Mouse (Mus musculus) stomach, postnatal 0 days (tissue): ENCODE results near the gene Dusp7. TPM values are rescaled to one million over a fixed set of nuclear protein-coding genes. Genes with fewer than 3 reads are reported as not detected.
A peak's percentile ranks its signal among the peaks of the same experiment; 100 is the strongest.

ENCODE experiments used
- ATAC-seq: fragments of 200-750 bp; cut with Nextera tagmentation; 2 replicates; pipeline ENCODE4 v1.8.0; 2017; ENCODE audit not compliant: low FRiP score, low TSS enrichment
- DNase-seq: peaks from one replicate; pipeline ENCODE4 v3.0.0-alpha.2; 2016; ENCODE audit warnings: low spot score
- H3K27ac ChIP-seq: fragments of 300-500 bp; sonication (generic); replicated peaks from 2 replicates; pipeline ENCODE4 v1.5.1; 2014; ENCODE audit warnings: mild to moderate bottlenecking, control low read depth
- H3K27me3 ChIP-seq: fragments of 300-500 bp; sonication (generic); 2 replicates; pipeline ENCODE4 v1.6.1; 2014; ENCODE audit warnings: low read length; ENCODE audit not compliant: control insufficient read depth, insufficient read depth
- H3K36me3 ChIP-seq: fragments of 300-500 bp; sonication (generic); 2 replicates; pipeline ENCODE4 v1.6.1; 2014; ENCODE audit warnings: low read length, mixed read lengths; ENCODE audit not compliant: control insufficient read depth, insufficient read depth
- H3K4me1 ChIP-seq: fragments of 300-500 bp; sonication (generic); replicated peaks from 2 replicates; pipeline ENCODE4 v1.6.1; 2014; ENCODE audit warnings: antibody characterized with exemption; ENCODE audit not compliant: control insufficient read depth, insufficient read depth
- H3K4me2 ChIP-seq: fragments of 300-500 bp; sonication (generic); replicated peaks from 2 replicates; pipeline ENCODE4 v1.6.1; 2014; ENCODE audit warnings: low read depth, mild to moderate bottlenecking, control low read depth, moderate library complexity
- H3K4me3 ChIP-seq: fragments of 300-500 bp; sonication (generic); 2 replicates; pipeline ENCODE4 v1.5.1; 2014; ENCODE audit warnings: low read depth, low read length, control low read depth
- H3K9ac ChIP-seq: fragments of 300-500 bp; sonication (generic); 2 replicates; pipeline ENCODE4 v1.6.1; 2014; ENCODE audit warnings: mild to moderate bottlenecking, low read length, control low read depth, mixed read lengths
- H3K9me3 ChIP-seq: fragments of 300-500 bp; sonication (generic); 2 replicates; pipeline ENCODE4 v1.6.1; 2016; ENCODE audit warnings: low read length; ENCODE audit not compliant: control insufficient read depth
- CTCF ChIP-seq: IDR thresholded peaks from 2 replicates; pipeline ENCODE4 v1.5.1; 2016; ENCODE audit warnings: antibody characterized with exemption, low read depth, mild to moderate bottlenecking, moderate library complexity
- EP300 ChIP-seq: optimal IDR thresholded peaks from 2 replicates; pipeline ENCODE3; 2016; ENCODE audit warnings: antibody characterized with exemption
- WGBS: fragments of 180-500 bp; shearing (Covaris S2); extraction: QIAGEN DNeasy Blood & Tissue Kit; methylation state at CpG from one replicate; pipeline ENCODE4 v1.1.7; 2014; 5-methylcytosine and 5-hydroxymethylcytosine counted together
- polyA plus RNA-seq: library from polyadenylated mRNA; unstranded; fragments of >200 nt; fragmentation: Nextera tagmentation; extraction: Ambion mirVana; gene quantifications from 2 replicates; pipeline ENCODE4 v1.2.1, GENCODE M21; 2015

The Dusp7 gene
- polyA plus RNA-seq, 1 experiment from 2014 or later: 12.7 TPM

DNA sequence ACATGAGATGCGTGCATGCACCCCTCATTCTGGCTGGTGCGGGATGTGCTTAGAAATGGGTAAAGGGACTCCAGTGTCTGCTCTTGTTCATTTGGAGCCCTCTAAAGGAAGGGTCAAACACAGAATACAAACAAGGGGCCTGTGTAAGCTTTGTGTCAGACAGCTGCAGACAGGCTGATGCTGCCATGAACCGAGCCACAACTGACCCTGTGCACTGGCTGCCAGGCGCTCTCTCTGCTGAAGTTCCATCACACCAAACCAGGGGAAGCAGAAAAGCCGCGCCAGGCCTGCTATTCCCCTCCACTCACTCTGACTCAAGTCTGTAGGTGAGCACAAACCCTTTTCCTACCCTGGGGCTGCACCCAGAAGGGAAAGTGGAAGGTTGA, 29.3 kb upstream of the Dusp7 start:
- no peak overlapping the region for H3K4me3 ChIP-seq
- H3K27me3 ChIP-seq: no peaks in the 10 kb centered on the region
- peaks cover 8% of the 10 kb centered on the region; the same call in 1 of the 2 replicates for H3K4me1 ChIP-seq
- DNase-seq: no peak
- no peak overlapping the region for H3K27ac ChIP-seq
- no peak for ATAC-seq
- 63% methylated on average over 6 of the region's 6 CpGs for WGBS
- H3K36me3 ChIP-seq: no peaks in the 10 kb centered on the region
- H3K9ac ChIP-seq: no peak overlapping the region
- no peak overlapping the region for H3K4me2 ChIP-seq
- TF ChIP-seq CTCF: no peak
- no peak for TF ChIP-seq EP300
- no peaks in the 10 kb centered on the region for H3K9me3 ChIP-seq

DNA sequence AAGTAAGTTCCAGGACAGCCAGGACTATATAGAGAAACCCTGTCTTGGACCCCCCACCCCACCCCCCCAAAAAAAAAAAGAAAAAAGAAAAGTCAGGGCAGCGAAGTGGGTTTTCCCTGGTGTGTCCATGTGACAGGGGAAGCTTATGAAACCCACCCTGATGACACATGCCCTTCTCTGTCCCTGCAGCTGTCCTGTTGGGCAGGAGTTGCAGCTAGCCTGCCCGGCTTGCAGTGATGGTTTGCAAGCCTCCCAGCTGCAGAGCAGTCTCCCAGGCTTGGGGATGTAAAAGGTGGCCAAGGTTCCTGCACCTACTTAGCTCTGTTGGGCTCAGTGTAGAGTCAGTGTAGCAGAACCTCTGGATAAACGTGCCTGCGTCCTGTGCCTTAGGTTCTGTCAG, 28.7 kb upstream of the Dusp7 start:
- ATAC-seq (no peak), DNase-seq (no peak)
- H3K9ac ChIP-seq: no peak overlapping the region
- WGBS: 86% methylated on average over 4 of the region's 4 CpGs
- peaks cover 11% of the 10 kb centered on the region for H3K4me1 ChIP-seq
- H3K36me3 ChIP-seq: no peaks in the 10 kb centered on the region
- H3K4me2 ChIP-seq: no peak overlapping the region
- no peak overlapping the region for H3K27ac ChIP-seq
- H3K27me3 ChIP-seq: no peaks in the 10 kb centered on the region
- H3K4me3 ChIP-seq: no peak overlapping the region
- TF ChIP-seq CTCF (no peak), EP300 (no peak)
- H3K9me3 ChIP-seq: no peaks in the 10 kb centered on the region

DNA sequence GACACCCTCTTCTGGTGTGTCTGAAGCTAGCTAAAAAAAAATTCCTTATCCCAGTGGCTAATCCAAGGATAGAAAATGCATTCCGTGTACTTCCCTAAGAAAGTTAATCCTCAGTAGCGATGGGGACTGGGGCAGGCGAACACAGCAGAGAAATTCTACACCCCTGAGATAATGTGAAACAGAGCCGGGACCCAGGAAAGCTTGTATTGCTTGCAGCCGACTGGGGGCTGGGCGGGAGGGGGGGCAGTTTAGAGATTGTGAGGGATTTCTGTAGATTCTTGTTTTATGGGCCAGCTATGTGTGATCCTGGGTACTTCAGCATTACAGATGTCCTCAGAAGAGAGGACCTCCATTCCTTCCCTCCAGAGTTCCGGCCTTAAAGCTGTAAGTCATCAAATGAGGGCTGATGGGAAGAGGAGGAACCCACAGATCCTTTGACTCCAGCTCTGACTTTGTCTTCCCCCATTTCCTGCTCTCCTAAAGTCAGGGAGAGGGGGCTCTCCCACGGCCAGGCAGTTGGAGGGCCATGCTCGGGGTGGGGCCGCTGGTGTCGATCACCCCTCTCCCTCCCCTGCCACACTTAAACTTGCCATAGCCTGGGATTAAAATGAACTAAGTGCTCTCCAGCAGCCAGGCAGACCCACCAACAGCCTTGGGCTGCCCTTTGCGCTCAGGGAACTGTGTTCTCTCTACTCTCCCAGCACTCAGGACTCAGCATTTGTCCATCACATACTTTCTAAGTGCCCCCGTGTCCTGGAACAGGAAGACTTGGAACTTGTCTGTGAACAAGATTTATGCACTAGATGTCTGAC, 27.7 kb upstream of the Dusp7 start:
- Histone ChIP-seq H3K4me3 (no peak overlapping the region), H3K4me2 (no peak overlapping the region), H3K9me3 (no peaks in the 10 kb centered on the region), H3K27ac (peak overlapping the region; percentile 5), H3K36me3 (no peaks in the 10 kb centered on the region), H3K9ac (no peak overlapping the region), H3K4me1 (peaks cover 18% of the 10 kb centered on the region), H3K27me3 (no peaks in the 10 kb centered on the region)
- no peak for TF ChIP-seq CTCF
- no peak for TF ChIP-seq EP300
- DNase-seq (no peak), ATAC-seq (no peak)
- 53% methylated on average over 13 of the region's 13 CpGs for WGBS

DNA sequence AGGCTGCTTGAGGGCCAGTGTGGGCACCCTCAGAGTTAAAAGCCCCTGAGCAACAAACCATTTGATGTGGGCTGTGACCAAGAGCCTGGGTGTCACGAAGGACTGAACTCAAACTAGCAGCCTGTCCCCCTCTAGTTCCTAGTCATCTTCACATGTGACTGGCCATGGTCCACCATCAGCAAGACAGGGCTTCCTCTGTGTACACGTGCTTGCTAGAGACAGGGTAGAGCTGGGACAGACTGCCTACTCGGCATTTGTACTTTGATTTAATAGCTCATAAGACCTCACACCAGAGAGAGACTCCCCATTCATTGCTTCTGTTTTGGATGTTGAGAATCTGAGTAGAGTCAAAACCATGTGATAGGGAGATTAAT, 27.1 kb upstream of the Dusp7 start:
- H3K36me3 ChIP-seq: no peaks in the 10 kb centered on the region
- TF ChIP-seq CTCF (no peak), EP300 (no peak)
- WGBS: 45% methylated on average over 3 of the region's 3 CpGs
- no peak for ATAC-seq
- no peak for DNase-seq
- H3K4me2 ChIP-seq: no peak overlapping the region
- no peaks in the 10 kb centered on the region for H3K9me3 ChIP-seq
- H3K27ac ChIP-seq: peak overlapping the region; percentile 5; the same call in 1 of the 2 replicates
- H3K27me3 ChIP-seq: no peaks in the 10 kb centered on the region
- peaks cover 18% of the 10 kb centered on the region for H3K4me1 ChIP-seq
- H3K4me3 ChIP-seq: no peak overlapping the region
- H3K9ac ChIP-seq: no peak overlapping the region

DNA sequence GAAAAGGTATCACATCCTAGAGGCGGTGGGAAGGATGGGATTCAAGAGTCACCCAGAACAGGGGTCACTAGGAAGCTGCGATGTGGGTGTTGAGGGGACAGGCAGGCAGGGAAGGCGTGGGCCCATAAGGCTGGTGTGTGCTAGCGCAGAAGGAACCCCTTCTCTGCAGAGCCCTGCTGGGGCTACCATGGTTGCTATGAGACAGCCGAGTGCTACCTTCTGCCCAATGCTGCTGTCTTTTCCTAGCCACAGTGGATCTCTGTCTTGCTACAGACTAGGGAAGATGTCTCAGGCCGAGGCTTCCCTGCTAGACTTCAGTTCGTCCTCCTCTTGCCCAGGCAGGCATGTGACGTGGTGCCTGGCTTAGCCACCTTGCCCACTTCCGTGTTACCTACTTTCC, 25.9 kb upstream of the Dusp7 start:
- Histone ChIP-seq H3K36me3 (no peaks in the 10 kb centered on the region), H3K9me3 (no peaks in the 10 kb centered on the region), H3K27ac (no peak overlapping the region), H3K9ac (no peak overlapping the region), H3K4me3 (no peak overlapping the region), H3K4me2 (no peak overlapping the region), H3K4me1 (peaks cover 18% of the 10 kb centered on the region), H3K27me3 (no peaks in the 10 kb centered on the region)
- DNase-seq: no peak
- no peak for ATAC-seq
- TF ChIP-seq EP300: no peak
- no peak for TF ChIP-seq CTCF
- WGBS: 94% methylated on average over 9 of the region's 9 CpGs

DNA sequence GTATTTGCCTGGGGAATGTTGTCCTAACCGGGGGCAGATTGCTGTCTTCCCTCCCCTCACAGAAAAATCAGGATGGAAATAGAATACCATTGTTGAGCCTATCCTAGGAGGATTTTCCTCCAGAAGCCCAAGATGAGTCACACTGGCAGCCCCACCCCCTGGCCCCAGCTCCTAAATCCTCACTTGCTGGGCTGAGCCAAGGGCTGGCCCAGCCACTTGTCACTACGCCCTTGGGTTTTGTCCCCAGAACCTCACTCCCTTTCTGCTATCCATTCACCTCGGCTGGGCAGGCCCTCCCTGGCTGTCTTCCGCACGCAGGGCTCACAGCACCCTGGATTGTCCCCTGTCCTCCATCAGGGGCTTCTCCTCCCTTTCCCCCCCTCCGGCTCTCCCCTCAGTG, 23.3 kb upstream of the Dusp7 start:
- peak; percentile 59 for DNase-seq

More for the DNA sequence above, 23.3 kb upstream of the Dusp7 start:
- peak overlapping the region; percentile 43; the same call in 1 of the 2 replicates for H3K9ac ChIP-seq
- ATAC-seq: peak; percentile 58
- no peaks in the 10 kb centered on the region for H3K27me3 ChIP-seq
- no peaks in the 10 kb centered on the region for H3K36me3 ChIP-seq
- 35% methylated on average over 6 of the region's 6 CpGs for WGBS
- no peak overlapping the region for H3K4me3 ChIP-seq
- H3K9me3 ChIP-seq: no peaks in the 10 kb centered on the region
- peak overlapping the region; percentile 76 for H3K27ac ChIP-seq
- H3K4me2 ChIP-seq: 0 out of 2 replicates have a peak overlapping the region, but pooled peaks have one; percentile 1
- TF ChIP-seq EP300: no peak
- TF ChIP-seq CTCF: no peak
- peaks cover 10% of the 10 kb centered on the region for H3K4me1 ChIP-seq
